Mouse (Mus musculus) lung, embryonic 14.5 days (tissue): ENCODE measurements at regions not wholly inside any gene's neighbourhood (a gene's known extent, or its start where the extent isn't known, plus 50 kb on each side); places are given as distances from the start of the nearest gene placed in this dataset.

ENCODE experiments used
- ATAC-seq: fragments of 200-750 bp; cut with Nextera tagmentation; 2 replicates; pipeline ENCODE4 v1.8.0; 2017; ENCODE audit warnings: mild to moderate bottlenecking, moderate TSS enrichment, moderate library complexity; ENCODE audit not compliant: insufficient read depth
- DNase-seq: peaks from one replicate; pipeline ENCODE4 v3.0.0-alpha.2; 2015
- H3K27ac ChIP-seq: fragments of 300-500 bp; sonication (generic); 2 replicates; pipeline ENCODE4 v1.5.1; 2014; ENCODE audit warnings: low read depth, mild to moderate bottlenecking, moderate library complexity
- H3K27me3 ChIP-seq: fragments of 300-500 bp; sonication (generic); 2 replicates; pipeline ENCODE4 v1.6.1; 2014; ENCODE audit warnings: low read length, control low read depth; ENCODE audit not compliant: insufficient read depth
- H3K36me3 ChIP-seq: fragments of 300-500 bp; sonication (generic); 2 replicates; pipeline ENCODE4 v1.6.1; 2014; ENCODE audit warnings: control low read depth; ENCODE audit not compliant: insufficient read depth
- H3K4me1 ChIP-seq: fragments of 300-500 bp; sonication (generic); 2 replicates; pipeline ENCODE4 v1.6.1; 2014; ENCODE audit warnings: antibody characterized with exemption, control low read depth; ENCODE audit not compliant: insufficient read depth
- H3K4me2 ChIP-seq: fragments of 300-500 bp; sonication (generic); 2 replicates; pipeline ENCODE4 v1.6.1; 2014; ENCODE audit warnings: mild to moderate bottlenecking
- H3K4me3 ChIP-seq: fragments of 300-500 bp; sonication (generic); 2 replicates; pipeline ENCODE4 v1.5.1; 2014; ENCODE audit warnings: low read depth, low read length
- H3K9ac ChIP-seq: fragments of 300-500 bp; sonication (generic); 2 replicates; pipeline ENCODE4 v1.6.1; 2014
- H3K9me3 ChIP-seq: fragments of 300-500 bp; sonication (generic); 2 replicates; pipeline ENCODE4 v1.6.1; 2016; ENCODE audit warnings: low read depth, low read length, control low read depth
- CTCF ChIP-seq: IDR thresholded peaks from 2 replicates; pipeline ENCODE4 v1.5.1; 2016; ENCODE audit warnings: antibody characterized with exemption, low read depth
- WGBS: fragments of 180-500 bp; shearing (Covaris S2); extraction: QIAGEN DNeasy Blood & Tissue Kit; methylation state at CpG from one replicate; pipeline ENCODE4 v1.1.7; 2014; 5-methylcytosine and 5-hydroxymethylcytosine counted together

DNA sequence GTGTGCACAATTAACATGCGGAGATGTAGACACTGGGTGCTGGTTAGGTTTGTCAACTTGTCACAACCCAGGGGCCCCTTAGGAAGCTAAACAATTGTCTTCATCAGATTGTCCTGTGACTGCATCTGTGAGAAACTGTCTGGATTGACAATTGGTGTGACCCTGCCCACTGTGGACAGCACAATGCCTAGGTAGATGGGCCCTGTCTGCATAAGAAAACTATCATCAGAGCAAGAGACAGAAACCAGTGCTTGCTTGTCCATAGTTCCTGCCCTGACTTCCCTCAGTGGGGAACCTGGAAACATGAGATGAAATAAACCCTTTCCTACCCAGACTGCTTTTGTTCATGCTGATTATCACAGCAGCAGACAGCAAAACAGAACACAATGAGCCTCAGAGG, 63.5 kb upstream of the Tyw5 start:
- Histone ChIP-seq H3K27me3 (no peaks in the 10 kb centered on the region), H3K4me1 (no peaks in the 10 kb centered on the region), H3K36me3 (no peaks in the 10 kb centered on the region), H3K9ac (no peak overlapping the region), H3K4me3 (no peak overlapping the region), H3K9me3 (no peaks in the 10 kb centered on the region), H3K4me2 (no peak overlapping the region), H3K27ac (no peak overlapping the region)
- TF ChIP-seq CTCF: no peak
- DNase-seq (no peak), ATAC-seq (no peak)
- WGBS: 93% methylated on average over 1 of the region's 1 CpGs

DNA sequence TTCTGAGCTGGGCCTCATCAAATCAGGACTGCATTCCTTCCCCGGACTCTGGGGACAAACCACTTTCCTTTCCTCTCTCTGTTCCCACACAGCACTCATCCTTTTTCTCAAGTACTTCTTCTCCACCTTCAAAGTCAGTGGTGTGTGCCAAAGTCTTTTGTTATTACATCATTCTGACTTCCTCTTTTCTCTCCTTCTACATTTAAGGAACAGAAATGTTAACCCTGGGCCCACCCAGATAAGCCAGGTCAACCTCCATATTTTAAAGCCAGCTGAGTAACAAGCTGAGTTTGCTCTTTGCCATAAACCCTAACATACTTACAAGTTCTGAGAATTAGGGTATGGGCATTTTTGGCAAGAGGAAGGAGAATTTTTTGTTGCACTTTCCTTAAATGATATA, 65.3 kb upstream of the Tyw5 start:
- no peak overlapping the region for H3K4me3 ChIP-seq
- H3K4me2 ChIP-seq: no peak overlapping the region
- no peak for TF ChIP-seq CTCF
- H3K27me3 ChIP-seq: no peaks in the 10 kb centered on the region
- no peaks in the 10 kb centered on the region for H3K36me3 ChIP-seq
- 41% methylated on average over 1 of the region's 1 CpGs for WGBS
- H3K9ac ChIP-seq: no peak overlapping the region
- H3K4me1 ChIP-seq: no peaks in the 10 kb centered on the region
- DNase-seq (peak; percentile 18), ATAC-seq (no peak)
- H3K9me3 ChIP-seq: no peaks in the 10 kb centered on the region
- no peak overlapping the region for H3K27ac ChIP-seq

DNA sequence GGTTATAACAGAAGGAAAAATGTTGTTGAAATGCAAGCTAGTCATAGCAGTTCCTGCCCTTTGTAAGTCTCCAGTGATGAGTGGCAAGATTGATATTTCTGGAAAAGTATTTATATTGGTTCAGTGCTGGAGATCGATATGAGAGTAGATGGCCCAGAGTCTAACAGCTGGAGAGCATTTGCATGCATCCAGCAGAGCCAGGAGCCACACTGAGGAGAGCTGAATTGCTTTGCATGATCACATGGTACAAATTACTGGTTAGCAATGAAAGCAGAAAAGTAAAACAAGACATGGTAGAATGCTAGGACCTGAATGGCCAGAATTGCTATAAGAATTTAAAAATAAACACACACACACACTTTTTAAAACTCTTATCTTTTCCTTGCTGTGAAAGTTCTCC, 70.8 kb upstream of the Tyw5 start:
- no peak for DNase-seq
- TF ChIP-seq CTCF: no peak
- Histone ChIP-seq H3K4me3 (no peak overlapping the region), H3K4me2 (no peak overlapping the region), H3K4me1 (no peaks in the 10 kb centered on the region), H3K27me3 (no peaks in the 10 kb centered on the region), H3K9me3 (no peaks in the 10 kb centered on the region), H3K36me3 (no peaks in the 10 kb centered on the region), H3K9ac (no peak overlapping the region), H3K27ac (no peak overlapping the region)
- WGBS: 30% methylated on average over 1 of the region's 1 CpGs
- ATAC-seq: no peak

DNA sequence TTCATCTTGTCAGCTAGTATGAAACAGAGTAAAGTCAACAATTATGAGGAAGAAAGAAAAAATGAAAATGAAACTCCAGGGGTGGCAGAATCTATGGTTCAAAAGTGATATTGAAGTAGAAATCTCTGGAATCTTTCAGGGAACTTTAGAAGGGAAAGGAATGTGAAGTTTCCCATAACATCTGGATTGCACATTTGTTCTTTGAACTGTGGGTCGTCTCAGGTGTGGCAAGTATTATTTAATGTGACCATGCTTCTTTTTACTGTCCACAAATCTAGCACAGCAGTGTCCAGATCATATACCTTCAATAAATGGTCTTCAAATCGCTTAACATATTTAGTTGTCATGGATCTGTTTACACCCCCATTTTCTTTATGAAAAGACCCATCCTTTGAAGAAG, 71.2 kb upstream of the Tyw5 start:
- Histone ChIP-seq H3K9me3 (no peaks in the 10 kb centered on the region), H3K4me3 (no peak overlapping the region), H3K4me1 (no peaks in the 10 kb centered on the region), H3K4me2 (no peak overlapping the region), H3K27me3 (no peaks in the 10 kb centered on the region), H3K27ac (no peak overlapping the region), H3K36me3 (no peaks in the 10 kb centered on the region), H3K9ac (no peak overlapping the region)
- 63% methylated on average over 2 of the region's 2 CpGs for WGBS
- ATAC-seq: no peak
- DNase-seq: no peak
- TF ChIP-seq CTCF: no peak

DNA sequence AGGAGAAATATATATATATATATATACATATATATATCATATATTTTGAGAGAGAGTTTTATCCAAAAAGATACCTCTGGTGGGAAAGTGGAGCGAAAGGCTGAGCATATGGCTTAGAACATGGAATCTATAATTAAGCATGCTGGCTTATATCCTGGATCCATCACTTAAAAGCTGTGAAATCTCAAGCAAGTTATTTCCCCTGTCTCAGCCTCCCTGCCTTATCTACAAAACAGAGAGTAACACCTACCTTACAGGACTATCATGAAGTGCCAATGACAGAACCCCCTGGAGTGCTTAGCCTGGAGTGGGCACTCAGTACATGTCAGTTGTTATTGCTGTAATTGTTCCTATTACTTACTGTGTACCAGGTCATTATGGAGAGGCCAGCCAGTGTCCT, 71.9 kb upstream of the Tyw5 start:
- H3K4me2 ChIP-seq: no peak overlapping the region
- H3K36me3 ChIP-seq: no peaks in the 10 kb centered on the region
- no peak for DNase-seq
- no peak overlapping the region for H3K9ac ChIP-seq
- no peak for ATAC-seq
- no peaks in the 10 kb centered on the region for H3K4me1 ChIP-seq
- TF ChIP-seq CTCF: no peak
- H3K9me3 ChIP-seq: no peaks in the 10 kb centered on the region
- no peaks in the 10 kb centered on the region for H3K27me3 ChIP-seq
- no peak overlapping the region for H3K4me3 ChIP-seq
- H3K27ac ChIP-seq: no peak overlapping the region
- 92% methylated on average over 1 of the region's 1 CpGs for WGBS

DNA sequence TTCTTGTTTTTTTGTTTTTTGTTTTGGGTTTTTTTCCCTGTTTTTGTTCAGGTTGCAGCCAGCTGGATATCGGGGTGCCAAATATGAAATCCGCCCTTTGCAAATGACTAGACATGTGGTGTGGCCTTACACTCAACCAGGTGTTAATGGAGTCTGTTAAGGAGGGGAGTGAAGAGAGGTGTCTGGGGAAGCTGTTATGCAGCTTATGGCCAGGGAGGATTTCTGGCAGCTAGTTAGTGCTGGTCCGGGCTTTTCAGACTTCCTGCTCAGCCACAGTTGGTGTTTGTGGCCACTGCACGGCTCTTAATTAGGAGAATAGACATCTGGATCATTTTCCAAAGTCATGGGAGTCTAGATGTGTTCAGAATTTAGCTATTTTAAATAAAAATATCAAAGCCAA, 72.7 kb upstream of the Tyw5 start:
- Histone ChIP-seq H3K4me3 (no peak overlapping the region), H3K27me3 (no peaks in the 10 kb centered on the region), H3K9ac (no peak overlapping the region), H3K9me3 (no peaks in the 10 kb centered on the region), H3K4me2 (no peak overlapping the region), H3K4me1 (no peaks in the 10 kb centered on the region), H3K36me3 (no peaks in the 10 kb centered on the region), H3K27ac (no peak overlapping the region)
- ATAC-seq (no peak), DNase-seq (peak; percentile 31)
- WGBS: 45% methylated on average over 4 of the region's 4 CpGs
- TF ChIP-seq CTCF: no peak

DNA sequence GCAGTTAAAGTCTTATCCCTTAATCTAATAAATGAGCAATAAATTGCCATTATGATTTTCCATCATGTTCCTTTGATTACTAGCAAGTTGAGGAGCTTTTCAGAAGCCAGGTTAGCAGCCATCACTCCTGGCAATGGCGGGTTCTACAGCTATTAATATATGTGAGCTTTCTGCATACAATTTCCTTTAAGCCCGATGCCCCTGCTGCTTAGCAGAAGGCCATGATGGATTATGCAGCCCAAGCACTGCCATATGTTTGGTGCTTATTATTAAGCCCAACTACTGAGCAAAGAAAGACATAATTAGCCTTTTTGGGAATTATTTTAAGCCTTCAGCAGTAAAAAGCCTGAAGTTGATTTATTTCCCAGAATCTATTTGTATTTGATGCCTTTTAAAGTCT, 82.3 kb upstream of the Tyw5 start:
- no peak overlapping the region for H3K4me3 ChIP-seq
- no peak for ATAC-seq
- no peaks in the 10 kb centered on the region for H3K4me1 ChIP-seq
- H3K9me3 ChIP-seq: no peaks in the 10 kb centered on the region
- H3K27me3 ChIP-seq: no peaks in the 10 kb centered on the region
- H3K27ac ChIP-seq: no peak overlapping the region
- no peaks in the 10 kb centered on the region for H3K36me3 ChIP-seq
- no peak overlapping the region for H3K9ac ChIP-seq
- H3K4me2 ChIP-seq: no peak overlapping the region
- TF ChIP-seq CTCF: no peak
- no peak for DNase-seq
- WGBS: 71% methylated on average over 2 of the region's 2 CpGs

DNA sequence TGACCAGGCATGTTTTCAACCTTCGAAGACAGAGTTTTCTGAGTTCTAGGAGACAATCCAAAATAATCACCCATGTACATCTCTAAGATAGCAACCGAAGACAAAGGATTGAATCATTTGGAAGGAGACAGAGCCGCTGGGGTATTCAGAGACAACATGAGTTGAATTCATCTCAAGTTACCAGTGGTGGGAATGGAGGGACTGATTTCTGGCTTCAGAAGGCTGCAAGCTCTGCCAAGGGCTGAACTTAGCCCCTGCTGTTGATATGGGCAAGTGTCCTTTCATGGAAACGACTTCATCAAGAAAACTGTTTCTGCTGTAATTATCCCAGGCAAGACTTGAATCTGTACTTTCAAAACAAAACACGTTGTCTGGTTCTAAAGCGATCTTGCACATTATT, 82.7 kb upstream of the Tyw5 start:
- Histone ChIP-seq H3K9me3 (no peaks in the 10 kb centered on the region), H3K4me2 (no peak overlapping the region), H3K4me1 (no peaks in the 10 kb centered on the region), H3K27ac (no peak overlapping the region), H3K4me3 (no peak overlapping the region), H3K36me3 (no peaks in the 10 kb centered on the region), H3K27me3 (no peaks in the 10 kb centered on the region), H3K9ac (no peak overlapping the region)
- 62% methylated on average over 6 of the region's 6 CpGs for WGBS
- DNase-seq (no peak), ATAC-seq (no peak)
- no peak for TF ChIP-seq CTCF
